Mouse (Mus musculus) MEL (cell line): ENCODE measurements around the gene Elavl1. TPM values are rescaled to one million over a fixed set of nuclear protein-coding genes. Genes with fewer than 3 reads are reported as not detected.

Experiments used
- DNase-seq: peaks from one replicate; pipeline ENCODE4 v3.0.0; 2011; ENCODE audit warnings: low read depth, low spot score
- H3K27ac ChIP-seq: 2 replicates; pipeline ENCODE4 v1.5.1; 2012; ENCODE audit warnings: low read depth, mild to moderate bottlenecking, control low read depth, low read length, moderate library complexity; ENCODE audit not compliant: control insufficient read depth
- H3K27me3 ChIP-seq, 2 experiments: fragments of 150-350 bp in 1 of 2; sonication (generic) in 1 of 2; 2 replicates each; pipeline ENCODE4 v1.6.1; 2012; ENCODE audit warnings: low read length in 2 of 2, mild to moderate bottlenecking in 2 of 2, improper control_type of control experiment in 1 of 2, moderate library complexity in 1 of 2; ENCODE audit not compliant: insufficient read depth in 2 of 2, control insufficient read depth in 1 of 2
- H3K36me3 ChIP-seq, 2 experiments: 2 replicates each; pipeline ENCODE4 v1.6.1; 2012 to 2014; ENCODE audit warnings: low read length in 2 of 2, improper control_type of control experiment in 1 of 2, inconsistent platforms in 1 of 2, mild to moderate bottlenecking in 1 of 2; ENCODE audit not compliant: insufficient read depth in 2 of 2, control insufficient read depth in 1 of 2
- H3K4me1 ChIP-seq, 2 experiments: fragments of 150-350 bp in 1 of 2; sonication (generic) in 1 of 2; 2 replicates each; pipeline ENCODE4 v1.6.1; 2012; ENCODE audit warnings: low read length in 2 of 2, improper control_type of control experiment in 1 of 2, mild to moderate bottlenecking in 1 of 2; ENCODE audit not compliant: insufficient read depth in 2 of 2, control insufficient read depth in 1 of 2
- H3K4me3 ChIP-seq, 2 experiments: fragments of 150-350 bp in 1 of 2; sonication (generic) in 1 of 2; 2 replicates each; pipeline ENCODE4 v1.5.1; 2012; ENCODE audit warnings: low read depth in 2 of 2, low read length in 2 of 2, mild to moderate bottlenecking in 2 of 2, moderate library complexity in 2 of 2, control low read depth in 1 of 2, improper control_type of control experiment in 1 of 2; ENCODE audit not compliant: control insufficient read depth in 1 of 2, insufficient read depth in 1 of 2
- H3K79me2 ChIP-seq: 2 replicates; pipeline ENCODE4 v1.6.1; 2012; ENCODE audit warnings: mild to moderate bottlenecking, low read length, moderate library complexity; ENCODE audit not compliant: control insufficient read depth, poor library complexity, insufficient read depth
- H3K9ac ChIP-seq: 2 replicates; pipeline ENCODE4 v1.6.1; 2012; ENCODE audit warnings: low read depth, mild to moderate bottlenecking, control low read depth, low read length, moderate library complexity; ENCODE audit not compliant: control insufficient read depth, poor library complexity, severe bottlenecking
- H3K9me3 ChIP-seq: fragments of 150-350 bp; sonication (generic); replicated peaks from 2 replicates; pipeline ENCODE4 v1.6.1; 2012; ENCODE audit warnings: mild to moderate bottlenecking, low read length, improper control_type of control experiment, moderate library complexity; ENCODE audit not compliant: insufficient read depth
- BHLHE40 ChIP-seq: IDR thresholded peaks from 2 replicates; pipeline ENCODE4 v1.6.1; 2012; ENCODE audit warnings: low read depth, mild to moderate bottlenecking, inconsistent platforms, low read length, improper control_type of control experiment, borderline replicate concordance
- CHD2 ChIP-seq: IDR thresholded peaks from 2 replicates; pipeline ENCODE4 v1.6.1; 2011; ENCODE audit warnings: low read length, improper control_type of control experiment
- E2F4 ChIP-seq: IDR thresholded peaks from 2 replicates; pipeline ENCODE4 v1.6.1; 2011; ENCODE audit warnings: low read depth, low read length, improper control_type of control experiment, borderline replicate concordance
- EP300 ChIP-seq, 2 experiments: IDR thresholded peaks; 2 replicates each; pipeline ENCODE4 v1.6.1; 2011; ENCODE audit warnings: improper control_type of control experiment in 2 of 2, low read length in 2 of 2, low read depth in 1 of 2, mild to moderate bottlenecking in 1 of 2
- ETS1 ChIP-seq: IDR thresholded peaks from 2 replicates; pipeline ENCODE4 v1.6.1; 2012; ENCODE audit warnings: low read depth, mild to moderate bottlenecking, inconsistent platforms, low read length, improper control_type of control experiment, moderate library complexity
- GABPA ChIP-seq: IDR thresholded peaks from 2 replicates; pipeline ENCODE4 v1.6.1; 2012; ENCODE audit warnings: low read depth, mild to moderate bottlenecking, inconsistent platforms, low read length, improper control_type of control experiment, moderate library complexity
- GATA1 ChIP-seq: IDR thresholded peaks from 2 replicates; pipeline ENCODE4 v1.6.1; 2011; ENCODE audit warnings: low read depth, low read length, improper control_type of control experiment
- JUND ChIP-seq: IDR thresholded peaks from 2 replicates; pipeline ENCODE4 v1.6.1; 2011; ENCODE audit warnings: low read depth, mild to moderate bottlenecking, improper control_type of control experiment, low read length
- MYB ChIP-seq: IDR thresholded peaks from 2 replicates; pipeline ENCODE4 v1.6.1; 2011; ENCODE audit warnings: mild to moderate bottlenecking, low read depth, low read length, improper control_type of control experiment
- MYC ChIP-seq: IDR thresholded peaks from 2 replicates; pipeline ENCODE4 v1.6.1; 2011; ENCODE audit warnings: low read depth, mild to moderate bottlenecking, low read length, improper control_type of control experiment, moderate library complexity
- NELFE ChIP-seq: IDR thresholded peaks from 2 replicates; pipeline ENCODE4 v1.6.1; 2011; ENCODE audit warnings: low read depth, low read length, improper control_type of control experiment
- NRF1 ChIP-seq: IDR thresholded peaks from 2 replicates; pipeline ENCODE4 v1.6.1; 2014; ENCODE audit warnings: low read depth, mild to moderate bottlenecking, inconsistent platforms, low read length, improper control_type of control experiment, moderate library complexity; ENCODE audit not compliant: poor library complexity, insufficient read depth, severe bottlenecking
- RAD21 ChIP-seq: IDR thresholded peaks from 2 replicates; pipeline ENCODE4 v1.6.1; 2011; ENCODE audit warnings: mild to moderate bottlenecking, low read depth, low read length, improper control_type of control experiment
- RCOR1 ChIP-seq: IDR thresholded peaks from 2 replicates; pipeline ENCODE4 v1.6.1; 2012; ENCODE audit warnings: low read depth, mild to moderate bottlenecking, inconsistent platforms, low read length, improper control_type of control experiment
- SIN3A ChIP-seq: IDR thresholded peaks from 2 replicates; pipeline ENCODE4 v1.6.1; 2012; ENCODE audit warnings: low read length, improper control_type of control experiment, inconsistent platforms
- SMC3 ChIP-seq: IDR thresholded peaks from 2 replicates; pipeline ENCODE4 v1.6.1; 2011; ENCODE audit warnings: low read depth, low read length, improper control_type of control experiment
- TCF12 ChIP-seq: IDR thresholded peaks from 2 replicates; pipeline ENCODE4 v1.6.1; 2014; ENCODE audit warnings: low read depth, mild to moderate bottlenecking, inconsistent platforms, low read length, improper control_type of control experiment, moderate library complexity
- UBTF ChIP-seq: IDR thresholded peaks from 2 replicates; pipeline ENCODE4 v1.6.1; 2012; ENCODE audit warnings: low read depth, mild to moderate bottlenecking, inconsistent platforms, low read length, improper control_type of control experiment, moderate library complexity, borderline replicate concordance; ENCODE audit not compliant: insufficient read depth
- ZC3H11A ChIP-seq: IDR thresholded peaks from 2 replicates; pipeline ENCODE4 v1.6.1; 2012; ENCODE audit warnings: low read depth, mild to moderate bottlenecking, inconsistent platforms, low read length, improper control_type of control experiment
- ZNF384 ChIP-seq: IDR thresholded peaks from 2 replicates; pipeline ENCODE4 v1.6.1; 2012; ENCODE audit warnings: low read depth, mild to moderate bottlenecking, inconsistent platforms, low read length, improper control_type of control experiment
- polyA plus RNA-seq, 2 experiments: library from polyadenylated mRNA; stranded (reverse) in 1 of 2; unstranded in 1 of 2; fragments of >175 nt in 1 of 2; fragments of >200 nt in 1 of 2; gene quantifications; 2 replicates each; pipeline versions ENCODE4 v1.2.1 to v1.2.4; 2012; ENCODE audit warnings: low replicate concordance in 2 of 2, low read depth in 1 of 2; ENCODE audit not compliant: insufficient read length in 2 of 2, insufficient read depth in 1 of 2, missing spikeins in 1 of 2
- total RNA-seq: library from RNA; depleted of rRNA; stranded (reverse); fragments of 300-350 nt; gene quantifications from 2 replicates; pipeline ENCODE4 v1.2.3, GENCODE M21; 2012

Elavl1 gene
- total and polyA plus RNA-seq, 3 experiments: 64.2 to 77.4 TPM; not detected in 1

DNA sequence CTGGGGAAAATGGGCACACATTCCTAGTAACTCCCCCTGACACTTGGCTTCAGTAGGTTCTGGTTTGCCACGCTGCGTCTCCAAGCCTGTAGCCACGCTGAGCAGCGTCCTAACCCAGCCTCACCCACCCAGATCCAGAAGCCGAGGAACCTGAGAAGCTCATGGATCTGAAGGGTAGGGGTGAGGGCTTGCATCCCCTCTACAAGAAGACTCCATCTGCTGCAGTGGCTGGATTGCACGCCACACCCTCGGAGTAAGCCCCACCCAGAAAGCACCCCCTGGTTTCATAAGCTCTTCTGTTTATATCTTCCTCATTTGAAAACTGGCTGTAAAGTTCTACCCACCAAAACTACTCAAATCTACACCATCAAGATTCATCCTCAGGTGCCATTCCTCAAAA is 22.4 kb upstream of the Elavl1 start:
- no peaks in the 10 kb centered on the region for H3K79me2 ChIP-seq
- H3K36me3 ChIP-seq: no peaks in the 10 kb centered on the region
- no peak overlapping the region for H3K9ac ChIP-seq
- H3K9me3 ChIP-seq: no peaks in the 10 kb centered on the region
- H3K27ac ChIP-seq: no peak overlapping the region
- H3K27me3 ChIP-seq: no peaks in the 10 kb centered on the region
- no peak overlapping the region for H3K4me3 ChIP-seq
- no peak for DNase-seq
- no peak for TF ChIP-seq BHLHE40
- H3K4me1 ChIP-seq: no peaks in the 10 kb centered on the region

DNA sequence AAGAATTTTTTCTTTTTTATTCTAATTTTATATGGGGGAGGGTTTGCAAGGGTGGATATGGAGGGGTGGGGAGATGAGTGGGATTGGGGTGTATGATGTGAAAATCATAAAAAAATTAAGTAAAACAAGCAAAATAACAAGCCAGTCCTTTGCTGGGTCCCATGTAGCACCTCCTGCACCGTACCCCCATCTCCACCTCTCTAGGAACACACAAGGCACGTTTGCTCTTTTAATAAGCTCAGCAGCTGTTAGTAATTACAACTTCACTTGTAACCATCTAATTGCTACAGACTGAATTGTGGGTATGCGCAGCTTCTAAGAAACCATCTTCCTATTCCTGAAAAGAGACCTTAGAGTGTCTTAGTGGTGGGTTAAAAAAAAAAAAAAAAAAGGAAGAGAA is 15.0 kb upstream of the Elavl1 start:
- Histone ChIP-seq H3K4me1 (no peaks in the 10 kb centered on the region), H3K27ac (no peak overlapping the region), H3K36me3 (peaks cover 6 to 10% of the 10 kb centered on the region in 2 experiments; a peak in 3 of 4 replicates), H3K27me3 (no peaks in the 10 kb centered on the region), H3K9ac (no peak overlapping the region), H3K4me3 (no peak overlapping the region), H3K79me2 (no peaks in the 10 kb centered on the region), H3K9me3 (no peaks in the 10 kb centered on the region)
- DNase-seq: no peak
- TF ChIP-seq JUND (no peak), ZNF384 (peak; percentile 68)

GRCm38 (mm10) chr8:4335678-4336077 is 10.5 kb upstream of the Elavl1 start:
- Histone ChIP-seq H3K4me3 (no peak overlapping the region), H3K36me3 (peaks cover 10 to 26% of the 10 kb centered on the region in 2 experiments), H3K9ac (no peak overlapping the region), H3K27me3 (no peaks in the 10 kb centered on the region), H3K4me1 (no peaks in the 10 kb centered on the region), H3K9me3 (no peaks in the 10 kb centered on the region)
- TF ChIP-seq CHD2: no peak
- no peak for TF ChIP-seq MYB
- TF ChIP-seq JUND: no peak
- peak; percentile 46; the same call in 1 of the 2 replicates for TF ChIP-seq TCF12
- TF ChIP-seq MYC: no peak
- peak; percentile 27; the same call in 1 of the 2 replicates for TF ChIP-seq GATA1
- TF ChIP-seq RAD21: no peak
- TF ChIP-seq BHLHE40: no peak
- TF ChIP-seq ETS1: peak; percentile 49
- TF ChIP-seq SMC3: no peak
- TF ChIP-seq ZC3H11A: no peak
- TF ChIP-seq GABPA: no peak
- peak; percentile 58 to 68; a peak in 3 of 4 replicates for TF ChIP-seq EP300 (IDR thresholded peaks at IDR 0.05; ENCODE audit: low read depth in 1 of 2, low read length in 2 of 2)
- TF ChIP-seq SIN3A: 0 out of 2 replicates have a peak, but pooled peaks have one; percentile 26
- TF ChIP-seq RCOR1: peak; percentile 92
- no peak for TF ChIP-seq UBTF
- no peak for TF ChIP-seq NRF1
- TF ChIP-seq E2F4: no peak
- TF ChIP-seq NELFE: no peak
- TF ChIP-seq, all 39 proteins: peak for 6
- no peak overlapping the region; the same call in 1 of the 2 replicates for H3K27ac ChIP-seq
- H3K79me2 ChIP-seq: no peaks in the 10 kb centered on the region
- DNase-seq: peak; percentile 72
